Mouse (Mus musculus): Measurements from ENCODE around the gene Scamp4. TPM values are rescaled to one million over a fixed set of nuclear protein-coding genes. Genes with fewer than 3 reads are reported as not detected.
A peak's percentile ranks its signal among the peaks of the same experiment; 100 is the strongest.

Scamp4 gene
- polyA plus RNA-seq, 1 experiment from 2014 or later: 102 TPM

DNA sequence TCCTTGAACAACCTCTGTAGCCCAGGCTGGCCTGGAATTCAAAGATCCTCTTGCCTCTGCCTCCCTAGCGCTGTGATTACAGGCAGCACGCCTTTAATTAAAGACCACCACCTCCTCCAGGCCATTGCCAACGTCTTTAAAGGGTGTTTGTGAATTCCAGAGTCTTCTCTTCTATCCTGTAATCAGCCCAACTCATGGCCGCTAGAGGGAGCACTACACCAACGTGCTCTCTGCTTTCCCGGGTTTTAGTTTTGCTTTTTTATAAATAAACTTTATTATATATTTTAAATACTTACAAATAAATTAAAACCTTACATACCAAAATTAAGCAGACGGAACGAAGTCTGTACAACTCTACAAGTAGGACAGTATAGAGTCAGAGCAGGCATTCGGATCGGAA is 56.5 kb downstream of the Scamp4 start:
- peak overlapping the region; percentile 29; the same call in 1 of the 2 replicates for H3K4me2 ChIP-seq

GRCm38 (mm10) chr10:80661149-80661548 is 58.5 kb downstream of the Scamp4 start:
- H3K27me3 ChIP-seq: no peaks in the 10 kb centered on the region
- ATAC-seq (ENCODE audit: insufficient number of reproducible peaks, low FRiP score, low TSS enrichment, low read depth): no peak
- WGBS: 37% methylated on average over 5 of the region's 5 CpGs
- no peak overlapping the region for H3K27ac ChIP-seq
- no peak overlapping the region for H3K4me2 ChIP-seq
- no peaks in the 10 kb centered on the region for H3K9me3 ChIP-seq
- no peak overlapping the region for H3K4me3 ChIP-seq
- H3K36me3 ChIP-seq: peaks cover 4% of the 10 kb centered on the region; the same call in 1 of the 2 replicates
- H3K9ac ChIP-seq: no peak overlapping the region
- H3K4me1 ChIP-seq: peaks cover 46% of the 10 kb centered on the region

More for the DNA sequence above, 56.5 kb downstream of the Scamp4 start:
- WGBS: 12% methylated on average over 10 of the region's 10 CpGs
- peak overlapping the region; percentile 14; the same call in 1 of the 2 replicates for H3K4me3 ChIP-seq
- no peaks in the 10 kb centered on the region for H3K27me3 ChIP-seq
- peaks cover 42% of the 10 kb centered on the region for H3K4me1 ChIP-seq
- no peak overlapping the region for H3K9ac ChIP-seq
- no peaks in the 10 kb centered on the region for H3K9me3 ChIP-seq
- H3K36me3 ChIP-seq: no peaks in the 10 kb centered on the region
- no peak for ATAC-seq (ENCODE audit: insufficient number of reproducible peaks, low FRiP score, low TSS enrichment, low read depth)
- H3K27ac ChIP-seq: no peak overlapping the region; the same call in 1 of the 2 replicates

GRCm38 (mm10) chr10:80663485-80664196 is 61.0 kb downstream of the Scamp4 start:
- no peaks in the 10 kb centered on the region for H3K9me3 ChIP-seq
- ATAC-seq (ENCODE audit: insufficient number of reproducible peaks, low FRiP score, low TSS enrichment, low read depth): no peak
- H3K27me3 ChIP-seq: no peaks in the 10 kb centered on the region
- no peak overlapping the region for H3K9ac ChIP-seq
- peaks cover 29% of the 10 kb centered on the region for H3K36me3 ChIP-seq
- H3K27ac ChIP-seq: peak overlapping the region; percentile 90
- WGBS: 18% methylated on average over 5 of the region's 5 CpGs
- H3K4me3 ChIP-seq: no peak overlapping the region
- peaks cover 54% of the 10 kb centered on the region for H3K4me1 ChIP-seq
- H3K4me2 ChIP-seq: no peak overlapping the region; the same call in 1 of the 2 replicates

- H3K36me3 ChIP-seq: peaks cover 37% of the 10 kb centered on the region
- no peaks in the 10 kb centered on the region for H3K27me3 ChIP-seq
- H3K9ac ChIP-seq: 0 out of 2 replicates have a peak overlapping the region, but pooled peaks have one; percentile 20
- H3K9me3 ChIP-seq: no peaks in the 10 kb centered on the region
- peak; percentile 60 for ATAC-seq (ENCODE audit: insufficient number of reproducible peaks, low FRiP score, low TSS enrichment, low read depth)
- H3K27ac ChIP-seq: peak overlapping the region; percentile 90
- H3K4me2 ChIP-seq: peak overlapping the region; percentile 37
- peaks cover 56% of the 10 kb centered on the region for H3K4me1 ChIP-seq
- H3K4me3 ChIP-seq: peak overlapping the region; percentile 20
- WGBS: 17% methylated on average over 16 of the region's 16 CpGs
Measured at GRCm38 (mm10) chr10:80664197-80665015, 61.7 kb downstream of the Scamp4 start.

DNA sequence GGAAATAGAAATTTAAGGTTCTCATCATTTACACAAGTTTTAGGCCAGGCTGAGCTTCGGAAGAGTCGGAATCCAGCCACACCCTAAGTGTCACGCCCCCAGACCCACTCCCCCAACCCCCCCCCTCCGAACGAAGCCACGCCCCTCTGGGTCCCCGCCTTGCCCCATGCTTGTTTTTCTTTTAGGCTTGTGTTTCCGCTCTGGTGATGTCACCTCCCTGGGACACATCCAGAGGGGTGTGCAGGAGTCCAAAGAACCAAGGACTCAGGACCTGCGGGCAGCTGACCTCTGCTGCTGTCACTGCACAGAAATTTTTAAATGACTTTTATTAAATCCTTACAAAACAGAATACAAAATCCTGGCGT is 62.3 kb downstream of the Scamp4 start:
- H3K4me3 ChIP-seq: peak overlapping the region; percentile 20; the same call in 1 of the 2 replicates

More for the DNA sequence above, 62.3 kb downstream of the Scamp4 start:
- 10% methylated on average over 10 of the region's 10 CpGs for WGBS
- Histone ChIP-seq H3K4me1 (peaks cover 62% of the 10 kb centered on the region), H3K36me3 (peaks cover 43% of the 10 kb centered on the region), H3K27ac (peak overlapping the region; percentile 90), H3K9me3 (no peaks in the 10 kb centered on the region), H3K27me3 (no peaks in the 10 kb centered on the region), H3K4me2 (peak overlapping the region; percentile 37), H3K9ac (0 out of 2 replicates have a peak overlapping the region, but pooled peaks have one; percentile 20)
- peak; percentile 9; the same call in 1 of the 2 replicates for ATAC-seq (ENCODE audit: insufficient number of reproducible peaks, low FRiP score, low TSS enrichment, low read depth)

Small RNA genes lying within 50 kb of the gene (microRNA-seq; reads per million reads assigned to microRNA genes)
- gene Mir6912: not detected

Other genes starting within 250 kb of the Scamp4 start
- gene Plk5, start 246.4 kb upstream of the Scamp4 start, polyA plus RNA-seq (2015; fragmentation: Nextera tagmentation; extraction: Ambion mirVana): 0.91 and 0.99 TPM in 2 replicates
- 6.1 and 6.8 TPM in 2 replicates for gene Mex3d, start 215.2 kb upstream of the Scamp4 start, polyA plus RNA-seq (2015; fragmentation: Nextera tagmentation; extraction: Ambion mirVana)
- 218 and 219 TPM in 2 replicates for gene Mbd3, start 203.3 kb upstream of the Scamp4 start, polyA plus RNA-seq (2015; fragmentation: Nextera tagmentation; extraction: Ambion mirVana)
- gene Uqcr11, start 196.0 kb upstream of the Scamp4 start, polyA plus RNA-seq (2015; fragmentation: Nextera tagmentation; extraction: Ambion mirVana): 562 and 570 TPM in 2 replicates
- gene Tcf3, start 169.2 kb upstream of the Scamp4 start, polyA plus RNA-seq (2015; fragmentation: Nextera tagmentation; extraction: Ambion mirVana): 94.8 and 110 TPM in 2 replicates
- gene Onecut3, start 108.0 kb upstream of the Scamp4 start, polyA plus RNA-seq (2015; fragmentation: Nextera tagmentation; extraction: Ambion mirVana): not detected in 2 replicates
- gene Atp8b3, start 63.7 kb upstream of the Scamp4 start, polyA plus RNA-seq (2015; fragmentation: Nextera tagmentation; extraction: Ambion mirVana): 0.08 and 0.15 TPM in 2 replicates
- gene Rexo1, start 41.3 kb upstream of the Scamp4 start, polyA plus RNA-seq (2015; fragmentation: Nextera tagmentation; extraction: Ambion mirVana): 21.9 and 22.5 TPM in 2 replicates
- 7.9 and 9.9 TPM in 2 replicates for gene Klf16, start 25.6 kb upstream of the Scamp4 start, polyA plus RNA-seq (2015; fragmentation: Nextera tagmentation; extraction: Ambion mirVana)
- 97.0 and 104 TPM in 2 replicates for gene Abhd17a, start 12.5 kb upstream of the Scamp4 start, polyA plus RNA-seq (2015; fragmentation: Nextera tagmentation; extraction: Ambion mirVana)
- gene Adat3, start within 50 bp of the Scamp4 start, polyA plus RNA-seq (2015; fragmentation: Nextera tagmentation; extraction: Ambion mirVana): 6.4 and 8.0 TPM in 2 replicates
- gene Gm49322, start 3.1 kb downstream of the Scamp4 start, polyA plus RNA-seq (2015; fragmentation: Nextera tagmentation; extraction: Ambion mirVana): 4.9 and 5.8 TPM in 2 replicates
- gene Csnk1g2, start 20.0 kb downstream of the Scamp4 start, polyA plus RNA-seq (2015; fragmentation: Nextera tagmentation; extraction: Ambion mirVana): 126 and 148 TPM in 2 replicates
- gene Btbd2, start 54.2 kb downstream of the Scamp4 start, polyA plus RNA-seq (2015; fragmentation: Nextera tagmentation; extraction: Ambion mirVana): 54.7 and 68.2 TPM in 2 replicates
- gene Mknk2, start 75.2 kb downstream of the Scamp4 start, polyA plus RNA-seq (2015; fragmentation: Nextera tagmentation; extraction: Ambion mirVana): 90.1 and 97.5 TPM in 2 replicates
- 55.8 and 57.7 TPM in 2 replicates for gene Mob3a, start 99.1 kb downstream of the Scamp4 start, polyA plus RNA-seq (2015; fragmentation: Nextera tagmentation; extraction: Ambion mirVana)
- 25.9 and 31.0 TPM in 2 replicates for gene Izumo4, start 99.3 kb downstream of the Scamp4 start, polyA plus RNA-seq (2015; fragmentation: Nextera tagmentation; extraction: Ambion mirVana)
- gene Ap3d1, start 139.4 kb downstream of the Scamp4 start, polyA plus RNA-seq (2015; fragmentation: Nextera tagmentation; extraction: Ambion mirVana): 72.3 and 75.0 TPM in 2 replicates
- 14.2 and 15.3 TPM in 2 replicates for gene Dot1l, start 152.3 kb downstream of the Scamp4 start, polyA plus RNA-seq (2015; fragmentation: Nextera tagmentation; extraction: Ambion mirVana)
- gene Sf3a2, start 195.3 kb downstream of the Scamp4 start, polyA plus RNA-seq (2015; fragmentation: Nextera tagmentation; extraction: Ambion mirVana): 59.0 and 71.7 TPM in 2 replicates
- 119 and 124 TPM in 2 replicates for gene Plekhj1, start 195.8 kb downstream of the Scamp4 start, polyA plus RNA-seq (2015; fragmentation: Nextera tagmentation; extraction: Ambion mirVana)
- gene Amh, start 202.4 kb downstream of the Scamp4 start, polyA plus RNA-seq (2015; fragmentation: Nextera tagmentation; extraction: Ambion mirVana): not detected in 2 replicates
- 7.5 and 26.8 TPM in 2 replicates for gene Jsrp1, start 210.6 kb downstream of the Scamp4 start, polyA plus RNA-seq (2015; fragmentation: Nextera tagmentation; extraction: Ambion mirVana)
- gene Oaz1, start 223.8 kb downstream of the Scamp4 start, polyA plus RNA-seq (2015; fragmentation: Nextera tagmentation; extraction: Ambion mirVana): 1,708 and 1,872 TPM in 2 replicates
- gene Lingo3, start 241.2 kb downstream of the Scamp4 start, polyA plus RNA-seq (2015; fragmentation: Nextera tagmentation; extraction: Ambion mirVana): 0.86 and 0.92 TPM in 2 replicates

Data from limb, embryonic 15.5 days (tissue).